Mouse (Mus musculus) kidney, postnatal 0 days (tissue): ENCODE results near the gene Aurkaip1. TPM values are rescaled to one million over a fixed set of nuclear protein-coding genes. Genes with fewer than 3 reads are reported as not detected.

Experiments used
- ATAC-seq: fragments of 200-750 bp; cut with Nextera tagmentation; replicated peaks from 2 replicates; pipeline ENCODE4 v1.8.0; 2017; ENCODE audit warnings: low read depth, moderate number of reproducible peaks, moderate TSS enrichment, moderate library complexity; ENCODE audit not compliant: low FRiP score
- DNase-seq: peaks from one replicate; pipeline ENCODE4 v3.0.0-alpha.2; 2016; ENCODE audit warnings: low spot score
- H3K27ac ChIP-seq: fragments of 300-500 bp; sonication (generic); 2 replicates; pipeline ENCODE4 v1.5.1; 2014; ENCODE audit warnings: mild to moderate bottlenecking
- H3K27me3 ChIP-seq: fragments of 300-500 bp; sonication (generic); 2 replicates; pipeline ENCODE4 v1.6.1; 2014; ENCODE audit warnings: low read length, mixed read lengths; ENCODE audit not compliant: insufficient read depth
- H3K36me3 ChIP-seq: fragments of 300-500 bp; sonication (generic); 2 replicates; pipeline ENCODE4 v1.6.1; 2014; ENCODE audit warnings: low read length, mixed read lengths; ENCODE audit not compliant: insufficient read depth
- H3K4me1 ChIP-seq: fragments of 300-500 bp; sonication (generic); replicated peaks from 2 replicates; pipeline ENCODE4 v1.6.1; 2014; ENCODE audit warnings: antibody characterized with exemption, low read length, mixed read lengths; ENCODE audit not compliant: insufficient read depth
- H3K4me2 ChIP-seq: fragments of 300-500 bp; sonication (generic); 2 replicates; pipeline ENCODE4 v1.6.1; 2014; ENCODE audit warnings: mild to moderate bottlenecking, low read length, moderate library complexity, mixed read lengths
- H3K4me3 ChIP-seq: fragments of 300-500 bp; sonication (generic); replicated peaks from 2 replicates; pipeline ENCODE4 v1.5.1; 2014; ENCODE audit warnings: low read depth, low read length
- H3K9ac ChIP-seq: fragments of 300-500 bp; sonication (generic); 2 replicates; pipeline ENCODE4 v1.6.1; 2014; ENCODE audit warnings: low read depth, low read length
- H3K9me3 ChIP-seq: fragments of 300-500 bp; sonication (generic); replicated peaks from 2 replicates; pipeline ENCODE4 v1.6.1; 2016; ENCODE audit warnings: low read length, inconsistent platforms, mixed read lengths
- CTCF ChIP-seq: IDR thresholded peaks from 2 replicates; pipeline ENCODE4 v1.5.1; 2016; ENCODE audit warnings: antibody characterized with exemption, low read depth, mild to moderate bottlenecking, moderate library complexity
- WGBS: fragments of 180-500 bp; shearing (Covaris S2); extraction: QIAGEN DNeasy Blood & Tissue Kit; methylation state at CpG from one replicate; pipeline ENCODE4 v1.1.7; 2014; 5-methylcytosine and 5-hydroxymethylcytosine counted together
- polyA plus RNA-seq: library from polyadenylated mRNA; unstranded; fragments of >200 nt; fragmentation: Nextera tagmentation; extraction: Ambion mirVana; gene quantifications from 2 replicates; pipeline ENCODE4 v1.2.1, GENCODE M21; 2015

Gene Aurkaip1
- polyA plus RNA-seq, 1 experiment from 2014 or later, result 169 TPM

GRCm38 (mm10) chr4:155856881-155857280 is 25.8 kb downstream of the Aurkaip1 start:
- H3K36me3 ChIP-seq, result peaks cover 54% of the 10 kb centered on the region
- H3K9ac ChIP-seq, result no peak overlapping the region
- H3K9me3 ChIP-seq, result no peaks in the 10 kb centered on the region
- H3K4me2 ChIP-seq, result no peak overlapping the region
- WGBS, result 77% methylated on average over 3 of the region's 3 CpGs
- H3K27me3 ChIP-seq, result no peaks in the 10 kb centered on the region
- no peak overlapping the region for H3K4me3 ChIP-seq
- no peak overlapping the region for H3K27ac ChIP-seq
- H3K4me1 ChIP-seq, result no peaks in the 10 kb centered on the region
- DNase-seq, result no peak
- no peak for TF ChIP-seq CTCF
- no peak for ATAC-seq

- DNase-seq (peak; percentile 89), ATAC-seq (peak; percentile 29; the same call in 1 of the 2 replicates)
- H3K4me3 ChIP-seq, result no peak overlapping the region
- 13% methylated on average over 13 of the region's 13 CpGs for WGBS
- no peaks in the 10 kb centered on the region for H3K9me3 ChIP-seq
- no peak overlapping the region for H3K9ac ChIP-seq
- no peak overlapping the region for H3K4me2 ChIP-seq
- TF ChIP-seq CTCF, result no peak; the same call in 1 of the 2 replicates
- H3K27me3 ChIP-seq, result no peaks in the 10 kb centered on the region
- no peaks in the 10 kb centered on the region for H3K4me1 ChIP-seq
- peaks cover 46% of the 10 kb centered on the region for H3K36me3 ChIP-seq
- H3K27ac ChIP-seq, result no peak overlapping the region
These were observed 28.2 kb downstream of the Aurkaip1 start for GRCm38 (mm10) chr4:155859318-155859717.

GRCm38 (mm10) chr4:155861787-155862186 is 30.7 kb downstream of the Aurkaip1 start:
- Histone ChIP-seq H3K4me1 (no peaks in the 10 kb centered on the region), H3K9me3 (no peaks in the 10 kb centered on the region), H3K9ac (no peak overlapping the region), H3K27ac (no peak overlapping the region), H3K27me3 (no peaks in the 10 kb centered on the region), H3K4me2 (no peak overlapping the region), H3K4me3 (no peak overlapping the region), H3K36me3 (peaks cover 28% of the 10 kb centered on the region)
- ATAC-seq, result no peak
- no peak for TF ChIP-seq CTCF
- no peak for DNase-seq
- WGBS, result 90% methylated on average over 7 of the region's 7 CpGs

DNA sequence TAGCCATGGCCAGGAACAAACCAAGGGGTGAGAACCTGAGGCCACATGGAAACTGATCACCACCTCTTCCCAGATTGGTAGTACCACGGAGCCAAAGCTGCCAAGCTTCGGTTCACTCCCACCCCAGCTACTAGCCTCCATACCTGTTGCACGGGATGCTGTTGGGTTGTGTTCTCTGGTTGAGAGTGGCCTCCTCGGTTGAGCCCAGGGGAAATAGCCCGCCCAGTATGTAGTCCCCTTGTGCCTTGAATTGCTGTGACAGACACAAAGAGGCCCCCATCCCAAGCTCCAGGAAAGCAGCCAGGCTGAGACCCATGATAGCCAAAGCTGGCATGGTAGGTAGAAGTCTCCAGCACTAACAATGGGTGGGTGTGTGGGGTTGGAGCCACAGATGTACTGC is 31.9 kb downstream of the Aurkaip1 start, which contains the start of gene Tas1r3:
Tas1r3 (minus strand) TSS at position 362 of the 400 bp plus-strand sequence.
- Histone ChIP-seq H3K9ac (no peak within 1 kb of the TSS), H3K27ac (no peak within 1 kb of the TSS), H3K9me3 (no peaks in the 10 kb centered on the region), H3K27me3 (no peaks in the 10 kb centered on the region), H3K4me3 (no peak within 1 kb of the TSS), H3K36me3 (peaks cover 18% of the 10 kb centered on the region), H3K4me2 (no peak within 1 kb of the TSS), H3K4me1 (no peaks in the 10 kb centered on the region)
- WGBS, result 80% methylated on average over 5 of the region's 5 CpGs
- no peak for TF ChIP-seq CTCF
- DNase-seq, result no peak
- ATAC-seq, result no peak

- peaks cover 18% of the 10 kb centered on the region for H3K36me3 ChIP-seq
- no peaks in the 10 kb centered on the region for H3K27me3 ChIP-seq
- H3K9me3 ChIP-seq, result no peaks in the 10 kb centered on the region
- DNase-seq (no peak), ATAC-seq (peak; percentile 31)
- no peak for TF ChIP-seq CTCF
- peak overlapping the region; percentile 86 for H3K4me2 ChIP-seq
- H3K27ac ChIP-seq, result peak overlapping the region; percentile 36; the same call in 1 of the 2 replicates
- H3K4me3 ChIP-seq, result peak overlapping the region; percentile 72
- H3K9ac ChIP-seq, result peak overlapping the region; percentile 74
- WGBS, result 9% methylated on average over 22 of the region's 22 CpGs
- H3K4me1 ChIP-seq, result 0 out of 2 replicates have a peak, but pooled peaks cover 6% of the 10 kb centered on the region
These were observed 37.7 kb downstream of the Aurkaip1 start for GRCm38 (mm10) chr4:155868614-155869298.

GRCm38 (mm10) chr4:155869317-155870033 is 38.4 kb downstream of the Aurkaip1 start, which contains the start of the genes Cptp and Ints11:
TSS of gene Cptp (minus strand) at chr4:155869440.
TSS of gene Ints11 (plus strand) at chr4:155869546.
- under 1% methylated on average over 63 of the region's 63 CpGs for WGBS
- peaks cover 20% of the 10 kb centered on the region for H3K36me3 ChIP-seq
- TF ChIP-seq CTCF, result peak; percentile 53
- peak within 1 kb of the TSS; percentile 86 for H3K4me2 ChIP-seq
- 0 out of 2 replicates have a peak, but pooled peaks cover 6% of the 10 kb centered on the region for H3K4me1 ChIP-seq
- H3K4me3 ChIP-seq, result peak within 1 kb of the TSS; percentile 72
- peak within 1 kb of the TSS; percentile 74 for H3K9ac ChIP-seq
- peak within 1 kb of the TSS; percentile 36; the same call in 1 of the 2 replicates for H3K27ac ChIP-seq
- DNase-seq, result peak; percentile 97
- peak; percentile 90 for ATAC-seq
- H3K27me3 ChIP-seq, result no peaks in the 10 kb centered on the region
- no peaks in the 10 kb centered on the region for H3K9me3 ChIP-seq
